Mouse (Mus musculus) cerebellum, postnatal 10 days (tissue): ENCODE measurements around the gene Prpf6.

ENCODE experiments used
- DNase-seq, 2 experiments: peaks; one replicate each; pipeline ENCODE4 v3.0.0; 2021; ENCODE audit warnings: mixed read lengths in 2 of 2

The Prpf6 gene

GRCm38 (mm10) chr2:181597378-181598061, 5.9 kb downstream of the Prpf6 start:
- DNase-seq: peak in 1 of 2 experiments; percentile 19

GRCm38 (mm10) chr2:181598454-181599351, 7.0 kb downstream of the Prpf6 start, which contains the start of gene Samd10:
Samd10 (minus strand) TSS chr2:181599212.
- DNase-seq: peak; percentile 84 to 85

GRCm38 (mm10) chr2:181600226-181600758, 8.6 kb downstream of the Prpf6 start:
- DNase-seq: peak in 1 of 2 experiments; percentile 20

GRCm38 (mm10) chr2:181600828-181601750, 9.4 kb downstream of the Prpf6 start:
- DNase-seq: peak; percentile 99

- peak in 1 of 2 experiments; percentile 21 for DNase-seq
Observed at GRCm38 (mm10) chr2:181601751-181602145, 10.1 kb downstream of the Prpf6 start.

GRCm38 (mm10) chr2:181602367-181602766, 10.7 kb downstream of the Prpf6 start:
- DNase-seq: no peak

- DNase-seq: no peak
Observed at GRCm38 (mm10) chr2:181618761-181619495, 27.3 kb downstream of the Prpf6 start.

- peak; percentile 59 to 60 for DNase-seq
Observed at GRCm38 (mm10) chr2:181623401-181623800, 31.7 kb downstream of the Prpf6 start.

GRCm38 (mm10) chr2:181628471-181628870, 36.8 kb downstream of the Prpf6 start:
- no peak for DNase-seq

- DNase-seq: peak; percentile 18 to 29
Observed at GRCm38 (mm10) chr2:181632624-181633023, 41.0 kb downstream of the Prpf6 start.

GRCm38 (mm10) chr2:181635865-181636264, 44.2 kb downstream of the Prpf6 start:
- no peak for DNase-seq

- peak; percentile 73 to 74 for DNase-seq
Observed at GRCm38 (mm10) chr2:181644361-181644760, 52.7 kb downstream of the Prpf6 start.

GRCm38 (mm10) chr2:181645666-181646065, 54.0 kb downstream of the Prpf6 start:
- DNase-seq: no peak

- DNase-seq: no peak
Observed at GRCm38 (mm10) chr2:181646626-181647472, 55.2 kb downstream of the Prpf6 start.

GRCm38 (mm10) chr2:181648926-181649325, 57.3 kb downstream of the Prpf6 start:
- peak; percentile 62 to 79 for DNase-seq

GRCm38 (mm10) chr2:181653065-181653464, 61.4 kb downstream of the Prpf6 start:
- DNase-seq: no peak

- no peak for DNase-seq
Observed at GRCm38 (mm10) chr2:181653523-181653922, 61.9 kb downstream of the Prpf6 start.

- DNase-seq: no peak
Observed at GRCm38 (mm10) chr2:181656734-181657133, 65.1 kb downstream of the Prpf6 start, which contains the start of gene Gm29797. Gm29797 (plus strand) TSS chr2:181657034.

- DNase-seq: no peak
Observed at GRCm38 (mm10) chr2:181657441-181657840, 65.8 kb downstream of the Prpf6 start.

- DNase-seq: peak; percentile 42 to 52
Observed at GRCm38 (mm10) chr2:181658528-181658927, 66.9 kb downstream of the Prpf6 start.
